Mouse (Mus musculus) kidney, embryonic 16.5 days (tissue): Measurements from ENCODE around the gene Sergef. TPM values are rescaled to one million over a fixed set of nuclear protein-coding genes. Genes with fewer than 3 reads are reported as not detected.

Experiments
- polyA plus RNA-seq: library from polyadenylated mRNA; unstranded; fragments of >200 nt; fragmentation: Nextera tagmentation; extraction: Ambion mirVana; gene quantifications from 2 replicates; pipeline ENCODE4 v1.2.1, GENCODE M21; 2015

Gene Sergef
- polyA plus RNA-seq, 1 experiment from 2014 or later = 14.7 TPM

Other genes with a start within 250 kb of the Sergef start
- 0.04 TPM in 1 of 2 replicates, not detected in the other for gene Kcnc1, start 243.3 kb downstream of the Sergef start, polyA plus RNA-seq
- 1.9 and 2.2 TPM in 2 replicates for gene Tph1, start 32.7 kb upstream of the Sergef start, polyA plus RNA-seq
- gene Saal1, start 70.9 kb upstream of the Sergef start, polyA plus RNA-seq = 33.3 and 34.1 TPM in 2 replicates
- gene Saa3, start 75.9 kb upstream of the Sergef start, polyA plus RNA-seq = 0.57 TPM in 1 of 2 replicates, not detected in the other
- 0.08 TPM in 1 of 2 replicates, not detected in the other for gene Saa4, start 92.8 kb upstream of the Sergef start, polyA plus RNA-seq
- 2.3 and 2.5 TPM in 2 replicates for gene Saa1, start 103.2 kb upstream of the Sergef start, polyA plus RNA-seq
- 0.63 TPM in 1 of 2 replicates, not detected in the other for gene Saa2, start 112.0 kb upstream of the Sergef start, polyA plus RNA-seq
- gene Hps5, start 156.3 kb upstream of the Sergef start, polyA plus RNA-seq = 30.9 and 34.4 TPM in 2 replicates
- 45.7 and 50.5 TPM in 2 replicates for gene Gtf2h1, start 156.3 kb upstream of the Sergef start, polyA plus RNA-seq
- 1,802 and 1,946 TPM in 2 replicates for gene Ldha, start 201.7 kb upstream of the Sergef start, polyA plus RNA-seq
- 0.17 TPM in 1 of 2 replicates, not detected in the other for gene Ldhc, start 221.4 kb upstream of the Sergef start, polyA plus RNA-seq